Mouse (Mus musculus) E14TG2a.4 (cell line): ENCODE results near the gene Ntm.

Experiments used
- CTCF ChIP-seq: conservative IDR thresholded peaks from 2 replicates; pipeline ENCODE4 v1.5.1; 2014; ENCODE audit warnings: low read length
- POU5F1 ChIP-seq: IDR thresholded peaks from 2 replicates; pipeline ENCODE4 v1.6.1; 2014; ENCODE audit warnings: low read length, borderline replicate concordance

- TF ChIP-seq CTCF, result no peak
- no peak for TF ChIP-seq POU5F1
Measured at GRCm38 (mm10) chr9:29898406-29899054, 64.4 kb downstream of the Ntm start.
